Mouse (Mus musculus) heart, embryonic 16.5 days (tissue): Measurements from ENCODE around the gene Insig2. TPM values are rescaled to one million over a fixed set of nuclear protein-coding genes. Genes with fewer than 3 reads are reported as not detected.
A peak's percentile ranks its signal among the peaks of the same experiment; 100 is the strongest.

ENCODE experiments used
- ATAC-seq: fragments of 200-750 bp; cut with Nextera tagmentation; replicated peaks from 2 replicates; pipeline ENCODE4 v1.8.0; 2017; ENCODE audit warnings: moderate number of reproducible peaks; ENCODE audit not compliant: insufficient read depth, low FRiP score; ENCODE audit errors: extremely low read depth
- H3K27ac ChIP-seq: fragments of 300-500 bp; sonication (generic); 2 replicates; pipeline ENCODE4 v1.5.1; 2014; ENCODE audit warnings: mild to moderate bottlenecking, low read length, control low read depth, moderate library complexity
- H3K27me3 ChIP-seq: fragments of 300-500 bp; sonication (generic); 2 replicates; pipeline ENCODE4 v1.6.1; 2014; ENCODE audit warnings: low read length, mixed read lengths; ENCODE audit not compliant: control insufficient read depth, insufficient read depth
- H3K36me3 ChIP-seq: fragments of 300-500 bp; sonication (generic); 2 replicates; pipeline ENCODE4 v1.6.1; 2014; ENCODE audit not compliant: control insufficient read depth, insufficient read depth
- H3K4me1 ChIP-seq: fragments of 300-500 bp; sonication (generic); 2 replicates; pipeline ENCODE4 v1.6.1; 2014; ENCODE audit warnings: low read length, mixed read lengths; ENCODE audit not compliant: control insufficient read depth, insufficient read depth
- H3K4me2 ChIP-seq: fragments of 300-500 bp; sonication (generic); 2 replicates; pipeline ENCODE4 v1.6.1; 2014; ENCODE audit warnings: low read depth, mild to moderate bottlenecking, control low read depth, low read length
- H3K4me3 ChIP-seq: fragments of 300-500 bp; sonication (generic); 2 replicates; pipeline ENCODE4 v1.5.1; 2014; ENCODE audit warnings: mild to moderate bottlenecking, control low read depth, low read length
- H3K9ac ChIP-seq: fragments of 300-500 bp; sonication (generic); 2 replicates; pipeline ENCODE4 v1.6.1; 2014; ENCODE audit warnings: low read length, control low read depth
- H3K9me3 ChIP-seq: fragments of 300-500 bp; sonication (generic); replicated peaks from 2 replicates; pipeline ENCODE4 v1.6.1; 2016; ENCODE audit warnings: low read length; ENCODE audit not compliant: control insufficient read depth
- WGBS: fragments of 180-500 bp; shearing (Covaris S2); extraction: QIAGEN DNeasy Blood & Tissue Kit; methylation state at CpG from one replicate; pipeline ENCODE4 v1.1.7; 2014; 5-methylcytosine and 5-hydroxymethylcytosine counted together
- polyA plus RNA-seq: library from polyadenylated mRNA; unstranded; fragments of >200 nt; fragmentation: Nextera tagmentation; extraction: Ambion mirVana; gene quantifications from 2 replicates; pipeline ENCODE4 v1.2.1, GENCODE M21; 2015

Gene Insig2
- polyA plus RNA-seq, 1 experiment from 2014 or later, result 46.8 TPM

DNA sequence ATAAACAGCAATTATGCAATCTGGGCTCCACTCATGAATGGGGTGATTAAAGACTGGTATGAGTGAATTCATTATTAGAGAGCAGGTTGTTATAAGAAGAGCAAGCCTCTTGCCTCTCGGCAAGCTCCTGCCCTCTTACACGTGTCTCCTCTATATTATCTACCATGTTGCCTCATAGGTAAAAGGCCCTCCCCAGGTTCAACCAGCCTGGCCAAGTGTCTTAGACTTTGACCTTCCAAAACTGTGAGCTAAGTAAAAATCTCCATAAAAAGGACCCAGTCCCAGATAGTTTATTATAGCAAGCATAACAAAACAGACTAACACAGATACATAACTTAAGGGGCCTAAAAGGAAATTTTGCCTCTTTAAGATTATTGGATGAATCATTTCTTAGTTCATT is 1.8 kb downstream of the Insig2 start:
- H3K36me3 ChIP-seq, result 0 out of 2 replicates have a peak, but pooled peaks cover 3% of the 10 kb centered on the region
- WGBS, result 90% methylated on average over 2 of the region's 2 CpGs
- no peak for ATAC-seq

DNA sequence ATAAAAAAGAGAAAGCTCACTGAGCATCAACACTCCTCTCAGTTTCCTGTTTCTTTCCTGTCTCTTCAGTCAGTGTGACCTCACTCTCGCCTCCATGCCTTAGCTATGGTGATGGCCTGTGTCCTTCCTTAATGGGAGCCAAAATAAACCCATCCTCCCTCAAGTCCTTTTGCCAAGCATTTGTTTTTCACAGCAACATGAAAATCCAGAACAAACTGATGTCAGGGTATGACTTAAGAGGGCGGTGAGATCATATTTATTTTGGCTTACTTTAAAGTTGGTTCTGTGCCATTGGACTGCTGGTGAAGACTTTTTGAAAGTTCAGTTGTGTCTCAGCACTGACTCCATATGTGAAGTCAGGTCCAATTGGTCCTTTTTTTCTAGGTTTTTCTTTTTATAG is 3.0 kb downstream of the Insig2 start:
- Histone ChIP-seq H3K9me3 (no peaks in the 10 kb centered on the region), H3K27me3 (no peaks in the 10 kb centered on the region), H3K9ac (no peak overlapping the region), H3K4me2 (no peak overlapping the region), H3K36me3 (0 out of 2 replicates have a peak, but pooled peaks cover 3% of the 10 kb centered on the region), H3K4me3 (no peak overlapping the region), H3K4me1 (peaks cover 12% of the 10 kb centered on the region), H3K27ac (peak overlapping the region; percentile 25; the same call in 1 of the 2 replicates)
- no peak; the same call in 1 of the 2 replicates for ATAC-seq
- 49% methylated on average over 2 of the region's 2 CpGs for WGBS

More for the DNA sequence above, 1.8 kb downstream of the Insig2 start:
- H3K27me3 ChIP-seq, result no peaks in the 10 kb centered on the region
- H3K4me3 ChIP-seq, result no peak overlapping the region
- no peaks in the 10 kb centered on the region for H3K9me3 ChIP-seq
- no peak overlapping the region for H3K4me2 ChIP-seq
- peaks cover 12% of the 10 kb centered on the region for H3K4me1 ChIP-seq
- no peak overlapping the region for H3K9ac ChIP-seq
- H3K27ac ChIP-seq, result no peak overlapping the region

DNA sequence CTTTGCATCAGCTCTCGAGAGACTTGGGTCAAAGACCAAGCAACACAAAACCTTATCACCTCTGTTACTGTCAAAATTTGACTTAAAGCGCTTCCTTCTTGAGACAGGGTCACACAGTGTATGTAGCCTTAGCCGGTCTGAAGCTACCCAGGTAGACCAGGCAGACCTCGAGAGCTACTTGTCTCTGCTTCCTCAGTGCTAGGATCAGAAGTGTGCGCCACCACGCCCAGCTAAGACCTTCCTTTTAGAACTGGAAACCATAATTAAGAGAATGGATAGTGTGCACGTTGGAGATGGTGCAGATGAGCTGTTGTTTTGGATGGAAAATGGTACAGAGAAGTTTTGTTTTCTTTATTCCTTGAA is 4.2 kb downstream of the Insig2 start:
- H3K27me3 ChIP-seq, result no peaks in the 10 kb centered on the region
- peak overlapping the region; percentile 93 for H3K9ac ChIP-seq
- WGBS, result 3% methylated on average over 7 of the region's 7 CpGs
- 0 out of 2 replicates have a peak, but pooled peaks cover 3% of the 10 kb centered on the region for H3K36me3 ChIP-seq
- H3K9me3 ChIP-seq, result no peaks in the 10 kb centered on the region
- H3K4me3 ChIP-seq, result peak overlapping the region; percentile 99
- ATAC-seq, result peak; percentile 20; the same call in 1 of the 2 replicates
- H3K27ac ChIP-seq, result peak overlapping the region; percentile 92
- H3K4me2 ChIP-seq, result peak overlapping the region; percentile 93
- peaks cover 12% of the 10 kb centered on the region for H3K4me1 ChIP-seq

DNA sequence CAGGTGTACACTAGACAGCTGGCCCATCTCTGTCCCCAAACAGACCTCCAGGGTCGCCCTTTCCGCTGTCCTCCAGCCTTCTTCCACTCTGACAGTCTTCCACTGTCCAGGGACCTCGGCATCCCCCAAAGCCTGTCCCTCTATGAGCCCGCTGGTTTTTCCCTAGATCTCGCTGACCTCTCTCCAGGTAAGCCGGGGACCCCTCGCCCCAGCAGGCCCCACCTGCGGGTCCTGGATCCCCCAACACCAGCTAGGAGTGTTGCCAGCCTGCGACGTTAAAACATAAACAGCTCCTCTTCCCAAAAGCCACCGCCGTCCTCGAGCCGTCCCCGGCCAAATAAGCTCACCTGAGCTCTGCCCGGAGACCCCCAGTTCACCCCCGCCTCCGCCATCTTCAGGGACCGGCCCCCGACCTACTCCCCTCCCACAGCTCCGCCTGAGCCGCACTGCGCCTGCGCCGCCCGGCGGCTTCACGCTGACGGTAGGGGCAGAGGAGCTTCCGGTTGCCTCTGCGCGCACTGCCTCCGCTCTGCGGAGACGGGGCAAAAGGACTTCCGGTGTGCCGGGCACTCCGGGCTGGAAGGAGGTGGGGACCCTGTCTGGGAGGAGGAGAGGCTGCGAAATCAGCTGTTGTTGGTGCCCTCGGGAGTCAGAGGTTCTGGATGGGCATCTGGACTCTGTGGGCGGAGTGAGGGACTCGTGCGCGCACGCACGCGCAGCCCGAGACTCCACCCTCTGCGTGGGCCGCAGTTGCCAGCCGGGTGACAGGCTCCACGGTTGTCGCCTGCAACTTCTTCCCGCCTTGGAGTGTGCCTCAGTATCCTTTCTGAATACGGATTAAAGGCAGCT is 4.8 kb downstream of the Insig2 start:
- WGBS, result under 1% methylated on average over 55 of the region's 55 CpGs
- Histone ChIP-seq H3K4me1 (peaks cover 12% of the 10 kb centered on the region), H3K27me3 (no peaks in the 10 kb centered on the region), H3K4me2 (peak overlapping the region; percentile 93), H3K4me3 (peak overlapping the region; percentile 99), H3K36me3 (0 out of 2 replicates have a peak, but pooled peaks cover 3% of the 10 kb centered on the region), H3K27ac (peak overlapping the region; percentile 92), H3K9ac (peak overlapping the region; percentile 93), H3K9me3 (no peaks in the 10 kb centered on the region)
- ATAC-seq, result peak; percentile 97

DNA sequence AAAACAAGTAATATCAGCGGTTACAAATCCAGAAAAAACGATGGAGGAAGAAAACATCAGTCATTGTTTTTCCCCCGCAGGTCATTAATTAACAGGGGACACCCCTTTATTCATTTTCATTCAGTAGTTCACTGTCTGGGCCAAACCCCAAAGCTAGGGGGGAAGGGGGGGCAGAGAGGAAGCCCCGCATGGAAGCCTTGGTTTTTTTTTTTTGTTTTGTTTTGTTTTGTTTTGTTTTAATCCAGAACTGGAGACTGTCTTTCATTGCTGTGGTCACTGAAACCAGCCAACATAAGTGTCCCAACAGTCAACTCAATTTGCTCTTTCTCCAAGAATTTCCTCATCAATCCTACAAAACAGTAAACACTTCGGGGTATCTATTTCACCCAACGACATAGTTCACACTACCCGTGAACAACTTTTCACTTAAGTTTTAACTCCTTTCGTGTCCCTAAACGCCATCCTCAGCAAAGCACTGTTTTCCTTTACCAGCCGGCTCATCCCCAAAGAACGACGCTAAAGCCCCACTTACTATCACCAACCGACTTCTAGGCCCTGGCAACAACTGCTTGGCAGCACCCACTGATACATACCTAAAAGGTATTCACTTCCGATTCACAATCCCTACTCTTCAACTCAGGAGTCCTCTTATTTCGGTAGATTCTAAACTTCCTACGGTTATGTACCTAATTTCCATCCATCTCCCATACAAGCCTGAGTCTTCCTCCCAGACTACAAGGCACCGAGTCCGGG is 5.6 kb downstream of the Insig2 start:
- no peak for ATAC-seq
- Histone ChIP-seq H3K36me3 (0 out of 2 replicates have a peak, but pooled peaks cover under 1% of the 10 kb centered on the region), H3K4me2 (peak overlapping the region; percentile 93), H3K27me3 (no peaks in the 10 kb centered on the region), H3K9me3 (no peaks in the 10 kb centered on the region), H3K4me3 (peak overlapping the region; percentile 99), H3K4me1 (peaks cover 12% of the 10 kb centered on the region), H3K9ac (peak overlapping the region; percentile 93), H3K27ac (peak overlapping the region; percentile 92)
- WGBS, result 20% methylated on average over 18 of the region's 18 CpGs

DNA sequence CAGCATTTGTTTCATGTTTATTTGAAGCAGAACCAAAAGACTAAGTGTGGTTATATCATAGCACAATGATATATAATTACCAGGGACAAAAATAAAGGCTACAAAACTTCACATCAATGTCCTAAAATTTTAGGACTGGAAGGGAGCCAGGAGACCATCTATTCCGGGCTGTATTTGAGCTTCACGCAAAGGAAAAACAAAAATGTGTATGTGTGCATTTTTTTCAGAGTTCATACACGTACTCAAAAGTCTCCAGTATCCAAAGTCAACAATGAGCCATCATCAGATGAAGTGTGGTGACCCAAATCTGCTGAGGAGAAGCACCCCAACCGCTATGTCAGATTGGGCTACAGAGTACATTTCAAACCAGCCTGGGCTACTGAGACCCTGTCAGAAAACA is 8.9 kb downstream of the Insig2 start:
- no peak for ATAC-seq
- H3K9ac ChIP-seq, result no peak overlapping the region
- peaks cover 14% of the 10 kb centered on the region for H3K4me1 ChIP-seq
- H3K27ac ChIP-seq, result no peak overlapping the region
- H3K27me3 ChIP-seq, result no peaks in the 10 kb centered on the region
- no peaks in the 10 kb centered on the region for H3K9me3 ChIP-seq
- WGBS, result 59% methylated on average over 4 of the region's 4 CpGs
- no peak overlapping the region for H3K4me2 ChIP-seq
- H3K4me3 ChIP-seq, result no peak overlapping the region
- H3K36me3 ChIP-seq, result 0 out of 2 replicates have a peak, but pooled peaks cover 2% of the 10 kb centered on the region

DNA sequence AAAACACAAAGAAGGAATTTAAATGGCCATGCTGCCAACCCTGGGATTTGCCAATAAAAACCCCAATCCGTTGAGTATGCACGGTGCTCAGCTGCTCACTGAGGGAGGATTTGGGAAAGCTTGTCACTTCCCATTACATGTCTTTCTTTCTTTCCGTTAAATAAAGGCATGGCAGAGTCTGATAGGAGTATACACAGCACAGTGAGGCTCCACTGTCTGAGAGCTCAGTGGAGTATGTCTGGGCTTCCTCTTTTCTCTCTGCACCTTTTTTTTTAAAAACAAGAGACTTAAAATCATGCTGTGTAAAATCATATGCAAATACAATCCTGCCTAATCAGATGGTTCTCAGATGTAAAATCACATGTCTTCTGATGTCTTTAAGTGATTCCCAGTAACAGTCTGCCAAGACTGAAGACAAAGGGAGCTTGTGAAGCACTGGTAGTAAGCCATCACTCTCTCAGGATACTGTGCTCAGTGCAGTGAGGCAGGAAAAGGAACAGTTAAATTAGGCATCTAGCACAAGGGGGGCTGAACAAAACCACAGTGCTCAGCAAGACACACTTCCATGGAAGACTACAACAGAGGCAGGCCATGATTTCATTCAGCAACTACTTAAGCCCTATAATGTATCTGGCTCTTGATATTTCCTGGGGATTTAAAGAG is 17.5 kb downstream of the Insig2 start:
- H3K36me3 ChIP-seq, result peaks cover 12% of the 10 kb centered on the region
- no peak overlapping the region for H3K4me2 ChIP-seq
- 70% methylated on average over 3 of the region's 3 CpGs for WGBS
- no peak overlapping the region for H3K27ac ChIP-seq
- no peaks in the 10 kb centered on the region for H3K4me1 ChIP-seq
- H3K9ac ChIP-seq, result no peak overlapping the region
- H3K27me3 ChIP-seq, result no peaks in the 10 kb centered on the region
- no peaks in the 10 kb centered on the region for H3K9me3 ChIP-seq
- ATAC-seq, result no peak
- H3K4me3 ChIP-seq, result no peak overlapping the region

DNA sequence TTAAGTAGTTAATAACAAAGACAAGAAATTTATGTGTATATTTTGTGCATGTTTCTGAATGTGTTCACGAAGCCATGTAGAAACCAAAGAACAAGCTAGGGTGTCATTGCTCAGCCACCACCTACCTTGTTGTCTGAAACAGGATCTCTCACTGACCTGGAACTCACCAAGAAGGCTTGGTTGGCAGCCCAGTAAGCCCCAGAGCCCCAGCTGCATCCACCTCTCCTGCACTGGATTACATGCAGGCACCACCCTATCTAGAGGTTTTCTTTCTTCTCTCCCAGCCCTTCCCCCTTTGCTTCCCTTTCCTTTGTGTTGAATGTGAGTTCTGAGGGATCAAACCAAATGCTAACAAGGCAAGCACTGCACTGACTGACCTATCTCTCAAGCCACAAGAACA is 19.2 kb downstream of the Insig2 start:
- H3K9me3 ChIP-seq, result no peaks in the 10 kb centered on the region
- peaks cover 9% of the 10 kb centered on the region for H3K36me3 ChIP-seq
- H3K4me2 ChIP-seq, result no peak overlapping the region
- H3K4me1 ChIP-seq, result no peaks in the 10 kb centered on the region
- no peak overlapping the region for H3K27ac ChIP-seq
- no peaks in the 10 kb centered on the region for H3K27me3 ChIP-seq
- WGBS, result 89% methylated on average over 1 of the region's 1 CpGs
- no peak overlapping the region for H3K9ac ChIP-seq
- H3K4me3 ChIP-seq, result no peak overlapping the region
- no peak for ATAC-seq
